Mouse (Mus musculus) E14TG2a.4 (cell line): ENCODE measurements at regions not wholly inside any gene's neighbourhood (a gene's known extent, or its start where the extent isn't known, plus 50 kb on each side); places are given as distances from the start of the nearest gene placed in this dataset.

Source experiments
- CTCF ChIP-seq: conservative IDR thresholded peaks from 2 replicates; pipeline ENCODE4 v1.5.1; 2014; ENCODE audit warnings: low read length
- NANOG ChIP-seq: IDR thresholded peaks from 2 replicates; pipeline ENCODE4 v1.6.1; 2014; ENCODE audit warnings: borderline replicate concordance, low read length, mixed read lengths

DNA sequence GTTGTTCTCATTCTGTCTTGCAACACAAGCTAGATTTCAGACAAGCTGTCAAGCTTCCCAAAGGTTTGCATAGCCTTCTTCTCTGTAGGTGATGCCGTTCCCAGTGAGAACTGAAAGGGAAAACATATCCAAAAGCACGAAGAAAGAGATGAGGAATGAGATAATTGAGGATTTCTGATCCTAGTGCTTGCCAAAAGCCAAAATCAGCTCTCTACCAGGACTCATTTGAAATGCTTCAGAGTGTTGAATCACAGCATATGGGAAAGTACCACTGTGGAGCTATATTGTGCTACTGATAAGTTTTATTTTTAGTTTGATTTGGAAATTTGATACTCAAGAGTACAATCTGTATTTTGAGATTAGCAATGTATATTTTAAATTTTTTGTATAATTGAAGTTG, 413.2 kb downstream of the 1700017N19Rik start:
- TF ChIP-seq NANOG, result no peak
- TF ChIP-seq CTCF, result no peak
